Mouse (Mus musculus) myocyte (in vitro differentiated cells): ENCODE results near the gene Mip.

Source experiments
- E2F4 ChIP-seq: IDR thresholded peaks from one replicate; pipeline ENCODE4 v1.6.1; 2011; ENCODE audit warnings: mild to moderate bottlenecking, control low read depth, moderate library complexity; ENCODE audit not compliant: insufficient read depth
- MAX ChIP-seq: IDR thresholded peaks from one replicate; pipeline ENCODE4 v1.6.1; 2011; ENCODE audit warnings: low read depth, mild to moderate bottlenecking, control low read depth
- MYOD1 ChIP-seq, 3 experiments: IDR thresholded peaks; one replicate each; pipeline ENCODE4 v1.6.1; 2011; ENCODE audit warnings: control low read depth in 2 of 3, low read depth in 2 of 3, mild to moderate bottlenecking in 2 of 3, moderate library complexity in 1 of 3; ENCODE audit not compliant: insufficient read length in 2 of 3, control insufficient read depth in 1 of 3
- MYOG ChIP-seq, 3 experiments: IDR thresholded peaks; one replicate each; pipeline ENCODE4 v1.6.1; 2011; ENCODE audit warnings: control low read depth in 2 of 3, low read depth in 2 of 3, mild to moderate bottlenecking in 2 of 3; ENCODE audit not compliant: insufficient read length in 2 of 3, control insufficient read depth in 1 of 3, insufficient read depth in 1 of 3
- POLR2A ChIP-seq: IDR thresholded peaks from one replicate; pipeline ENCODE4 v1.6.1; 2011; ENCODE audit warnings: low read depth, mild to moderate bottlenecking, control low read depth, moderate library complexity; ENCODE audit not compliant: insufficient read length
- POLR2AphosphoS2 ChIP-seq: IDR thresholded peaks from one replicate; pipeline ENCODE4 v1.6.1; 2011; ENCODE audit warnings: low read depth, control low read depth; ENCODE audit not compliant: insufficient read length
- REST ChIP-seq: IDR thresholded peaks from one replicate; pipeline ENCODE4 v1.6.1; 2011; ENCODE audit warnings: mild to moderate bottlenecking, control low read depth, moderate library complexity; ENCODE audit not compliant: insufficient read depth, insufficient read length
- TCF12 ChIP-seq: IDR thresholded peaks from one replicate; pipeline ENCODE4 v1.6.1; 2011; ENCODE audit warnings: mild to moderate bottlenecking, control low read depth; ENCODE audit not compliant: poor library complexity, insufficient read depth, severe bottlenecking
- TCF3 ChIP-seq: IDR thresholded peaks from one replicate; pipeline ENCODE4 v1.6.1; 2011; ENCODE audit warnings: low read depth, control low read depth; ENCODE audit not compliant: insufficient read length
- USF1 ChIP-seq: IDR thresholded peaks from one replicate; pipeline ENCODE4 v1.6.1; 2011; ENCODE audit warnings: low read depth, mild to moderate bottlenecking, control low read depth, moderate library complexity

GRCm38 (mm10) chr10:128244121-128244520 lies 18.5 kb downstream of the Mip start:
- TF ChIP-seq MYOD1 (IDR thresholded peaks at IDR 0.05; ENCODE audit: control insufficient read depth in 1 of 3, insufficient read length in 2 of 3, low read depth in 2 of 3) (no peak), MAX (no peak), POLR2A (no peak), REST (no peak), USF1 (no peak), POLR2AphosphoS2 (no peak), E2F4 (no peak), TCF12 (no peak), MYOG (IDR thresholded peaks at IDR 0.05; ENCODE audit: control insufficient read depth in 1 of 3, insufficient read depth in 1 of 3, insufficient read length in 2 of 3, low read depth in 2 of 3) (no peak), TCF3 (no peak)
